Mouse (Mus musculus) right cerebral cortex, postnatal 4 days (tissue): ENCODE data around the gene Fam114a2.
"Not testable (repeated sequence)": the region's sequence is repeated elsewhere in the genome, so short reads cannot be mapped to it uniquely, and the experiment has no call there.

ENCODE experiments used
- DNase-seq: peaks from one replicate; pipeline ENCODE4 v3.0.0-alpha.2; 2022

The Fam114a2 gene

GRCm38 (mm10) chr11:57518091-57518750, at the start of gene Fam114a2, which contains the start of gene Mfap3:
TSS of gene Fam114a2 (minus strand) at chr11:57518617.
TSS of gene Mfap3 (plus strand) at chr11:57518664.
- DNase-seq = peak; percentile 94

DNA sequence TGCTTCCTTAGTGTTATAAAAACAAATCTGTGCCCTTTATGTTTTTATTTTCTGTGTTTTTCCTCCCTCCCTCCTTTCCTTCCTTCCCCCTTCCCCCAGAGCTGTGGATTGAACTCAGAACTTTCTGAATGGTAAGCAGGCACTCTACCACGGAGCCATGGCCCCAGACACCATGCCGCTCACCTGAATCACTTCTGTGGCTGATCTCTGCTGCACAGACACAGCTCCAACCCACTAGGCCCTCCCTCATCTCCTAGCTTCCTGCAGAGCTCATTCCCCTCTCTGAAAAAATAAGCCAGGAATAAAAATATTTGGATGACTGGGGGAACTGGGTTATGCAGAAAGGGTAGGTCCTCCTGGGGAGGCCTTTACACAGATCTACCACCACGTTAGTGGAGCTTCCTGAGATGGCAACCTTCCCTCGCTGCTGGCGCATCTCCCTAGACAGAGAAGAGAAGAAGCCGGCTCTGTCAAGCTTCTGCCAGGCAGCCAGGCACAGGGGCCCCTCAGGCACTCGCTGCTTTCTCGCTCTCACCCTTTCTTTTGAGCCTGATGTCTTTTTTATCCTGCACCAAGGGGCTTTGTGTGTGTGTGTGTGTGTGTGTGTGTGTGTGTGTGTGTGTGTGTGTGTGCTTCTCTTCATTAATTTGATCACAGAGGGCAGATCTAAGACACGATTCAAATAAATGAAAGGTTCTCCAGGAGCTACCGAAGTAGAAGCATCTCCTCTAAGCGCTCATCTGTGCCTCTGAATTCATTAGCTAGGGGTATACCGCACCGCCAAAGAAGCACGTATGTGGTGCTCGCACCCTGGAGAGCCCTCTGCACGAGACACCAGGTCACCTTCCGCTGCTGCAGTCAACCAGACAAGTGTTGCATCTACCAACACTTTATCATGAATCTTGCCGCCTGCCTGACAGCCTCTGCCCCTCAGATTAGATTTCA, 47.9 kb upstream of the Fam114a2 start:
- DNase-seq = no peak

DNA sequence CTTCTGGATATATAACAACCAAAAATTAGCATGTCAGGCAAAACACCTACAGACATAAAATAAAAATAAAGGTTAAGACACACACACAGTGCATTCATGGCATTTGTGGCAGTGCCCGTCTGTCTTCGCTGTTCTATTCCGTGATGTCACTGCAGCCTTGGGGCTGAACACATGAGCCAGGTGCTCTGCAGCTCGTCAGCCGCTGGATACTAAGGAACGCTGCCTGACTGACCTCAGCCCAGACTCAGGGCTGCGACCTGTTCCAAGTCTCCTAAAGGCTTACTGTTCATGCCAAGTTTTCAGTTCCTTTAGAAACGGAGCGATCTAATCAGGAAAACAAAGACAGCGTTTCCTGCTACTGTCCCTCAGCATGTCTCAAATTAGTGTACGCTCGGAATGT, 46.1 kb upstream of the Fam114a2 start:
- DNase-seq = no peak

DNA sequence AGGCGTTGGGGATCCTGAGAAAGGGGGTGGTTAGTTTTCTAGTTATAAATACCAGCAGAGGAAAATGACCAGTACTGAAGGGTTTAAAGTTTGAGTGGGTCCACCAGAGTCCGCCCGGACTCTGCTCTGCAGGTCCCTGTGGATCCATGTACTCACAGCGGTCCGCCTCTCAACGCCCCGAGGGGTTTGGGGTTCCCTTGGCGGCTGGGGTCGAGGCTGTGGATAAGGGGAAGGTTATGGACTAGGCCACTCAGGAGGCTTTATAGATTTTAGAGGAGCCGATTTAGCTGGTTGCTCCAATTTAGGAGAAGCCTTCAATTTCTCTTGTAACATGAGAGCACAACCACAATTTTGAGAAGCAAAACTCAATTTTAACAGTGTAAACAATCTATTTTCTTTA, 39.5 kb upstream of the Fam114a2 start:
- not testable (repeated sequence) for DNase-seq

DNA sequence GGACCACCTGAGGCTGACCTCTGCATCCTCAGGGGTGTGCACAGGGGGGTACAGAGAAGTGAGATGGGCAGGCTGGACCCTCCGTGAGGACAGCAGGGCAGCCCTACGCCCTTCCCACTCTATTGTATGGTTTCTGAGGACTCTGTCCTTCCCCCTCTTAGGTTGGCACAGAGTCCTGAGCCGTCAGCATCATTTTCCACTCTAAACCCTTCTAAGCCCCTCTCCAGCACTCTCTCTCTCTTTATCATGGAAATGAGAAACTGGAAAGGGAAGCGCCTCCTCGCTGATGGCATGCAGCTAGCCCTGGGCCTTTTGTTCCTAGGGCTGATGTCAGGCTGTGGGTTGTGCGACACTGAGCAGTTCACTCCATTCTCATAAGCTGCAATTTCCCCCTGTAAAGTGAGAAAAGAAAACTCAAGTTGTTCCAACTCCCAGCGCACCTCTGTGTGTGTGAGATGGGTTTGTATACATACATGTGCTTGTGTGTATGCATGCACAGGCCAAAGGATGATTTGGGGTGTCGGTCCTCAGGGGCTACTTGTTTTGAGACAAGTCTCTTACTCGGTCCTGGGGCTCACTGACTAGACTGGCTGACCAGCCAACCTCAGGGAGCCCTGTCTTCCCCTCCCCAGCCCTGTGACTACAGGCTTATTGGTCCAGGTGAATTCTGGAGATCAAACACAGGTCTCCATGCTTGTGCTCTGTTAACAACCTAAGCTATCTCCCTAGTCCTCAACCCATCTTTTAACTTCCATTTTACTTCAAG, 34.8 kb upstream of the Fam114a2 start:
- no peak for DNase-seq

- no peak for DNase-seq
Measured at GRCm38 (mm10) chr11:57551016-57551415, 32.6 kb upstream of the Fam114a2 start.

DNA sequence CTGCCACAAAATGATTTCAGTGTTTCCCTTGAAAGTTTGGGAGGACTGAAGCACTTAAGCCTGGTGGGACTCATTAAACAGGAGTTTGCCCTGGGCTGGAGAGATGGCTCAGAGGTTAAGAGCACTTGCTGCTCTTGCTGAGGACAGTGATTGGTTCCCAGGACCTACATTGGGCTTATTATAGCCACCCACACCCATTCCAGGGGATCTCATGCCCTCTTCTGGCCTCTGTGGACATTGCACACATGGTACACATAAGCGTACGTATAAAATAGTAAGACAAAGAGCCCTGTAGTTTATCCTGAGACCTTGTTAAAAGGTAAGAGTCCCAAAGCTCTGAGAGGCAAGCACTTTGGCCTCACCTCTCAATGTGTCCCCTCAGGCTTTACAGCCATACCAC, 31.8 kb upstream of the Fam114a2 start:
- DNase-seq = no peak

- peak; percentile 91 for DNase-seq
Measured at GRCm38 (mm10) chr11:57548618-57549550, 30.5 kb upstream of the Fam114a2 start.

DNA sequence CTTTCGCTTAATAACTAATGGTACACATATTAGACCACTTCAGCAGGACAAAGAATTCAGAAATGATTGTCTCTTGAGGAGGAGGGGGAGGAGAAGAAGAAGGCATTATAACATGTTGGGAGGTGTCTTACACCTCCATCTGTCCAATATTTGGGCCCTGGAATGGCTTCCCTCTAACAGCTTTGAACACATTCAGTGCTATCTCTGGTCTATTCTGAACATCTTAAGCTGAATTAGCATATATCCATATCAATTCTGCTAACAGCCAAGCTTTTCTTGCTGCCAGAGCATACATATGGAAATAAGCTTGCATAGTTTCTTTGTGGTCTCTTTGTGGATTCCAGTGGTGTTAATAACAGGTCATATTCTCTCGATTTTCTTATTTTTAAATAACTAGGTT, 22.3 kb upstream of the Fam114a2 start:
- DNase-seq = no peak

DNA sequence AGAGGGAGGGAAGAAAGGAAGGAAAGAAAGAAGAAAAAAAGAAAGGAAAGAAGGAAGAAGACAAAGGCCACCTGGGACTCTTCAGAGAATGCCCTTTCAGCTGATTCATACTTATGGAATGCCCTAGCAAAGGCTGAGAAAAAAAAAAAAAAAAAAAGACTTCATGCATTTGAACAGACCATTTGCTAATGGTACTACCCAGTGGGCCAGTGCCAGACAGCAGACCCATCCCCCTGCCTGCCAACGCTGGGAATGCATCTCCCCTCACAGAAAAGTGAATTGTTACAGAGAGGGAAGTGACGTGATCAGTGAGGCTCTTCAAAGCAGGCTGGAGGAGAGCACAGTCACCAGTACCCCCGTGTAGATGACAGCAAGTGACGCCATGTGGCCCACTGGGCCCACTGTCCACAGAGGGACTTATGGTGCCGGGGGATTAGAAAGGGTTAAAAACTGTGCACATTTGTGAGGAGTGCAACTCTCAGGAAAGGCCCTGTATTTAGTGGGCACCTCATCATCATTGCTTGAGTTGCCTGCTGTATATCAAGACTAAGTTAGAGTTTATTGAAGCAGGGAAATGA, 21.5 kb upstream of the Fam114a2 start:
- DNase-seq = no peak

GRCm38 (mm10) chr11:57535912-57536311, 17.5 kb upstream of the Fam114a2 start:
- no peak for DNase-seq

- DNase-seq = no peak
Measured at GRCm38 (mm10) chr11:57532306-57532705, 13.9 kb upstream of the Fam114a2 start.

- no peak for DNase-seq
Measured at GRCm38 (mm10) chr11:57531300-57531950, 13.0 kb upstream of the Fam114a2 start.

- DNase-seq = no peak
Measured at GRCm38 (mm10) chr11:57529111-57529510, 10.7 kb upstream of the Fam114a2 start.

GRCm38 (mm10) chr11:57527506-57527905, 9.1 kb upstream of the Fam114a2 start:
- no peak for DNase-seq

GRCm38 (mm10) chr11:57525900-57526299, 7.5 kb upstream of the Fam114a2 start:
- no peak for DNase-seq

DNA sequence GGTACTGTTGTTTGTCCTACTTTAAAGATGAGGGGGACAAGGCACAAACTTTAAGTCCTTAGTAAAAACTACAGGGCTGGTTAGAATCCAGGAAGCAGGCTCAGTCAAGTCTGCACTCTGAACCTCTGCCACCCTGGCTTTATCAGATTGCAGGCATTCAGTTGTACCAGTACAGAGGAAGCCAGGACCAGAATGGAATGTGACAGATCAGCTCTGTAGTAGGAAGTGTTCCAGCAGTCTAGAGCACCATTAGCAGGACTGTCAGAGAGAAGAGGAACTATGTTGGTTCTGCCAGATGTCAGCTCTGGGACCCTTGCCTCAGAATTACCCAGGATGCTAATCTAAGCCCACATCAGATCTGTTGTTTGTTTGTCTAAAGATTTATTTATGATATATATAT, 6.2 kb upstream of the Fam114a2 start:
- no peak for DNase-seq

DNA sequence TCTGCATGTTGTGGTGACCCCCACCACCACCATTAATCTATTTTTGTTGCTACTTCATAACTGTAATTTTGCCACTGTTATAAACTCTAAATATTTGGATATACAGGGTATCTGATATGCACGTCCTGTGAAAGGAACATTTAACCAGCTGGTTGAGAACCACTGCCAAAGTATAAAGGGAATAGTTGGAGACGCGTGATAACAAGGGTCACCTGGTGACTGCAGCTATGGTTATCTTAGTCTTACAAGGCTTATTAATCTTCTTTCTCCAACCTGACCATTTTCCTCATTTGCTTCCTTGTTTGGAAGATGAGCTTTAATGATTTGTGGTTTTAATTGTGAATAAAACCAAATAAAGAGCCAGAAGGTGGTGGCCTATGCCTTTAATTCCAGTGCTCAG, 5.0 kb upstream of the Fam114a2 start:
- DNase-seq = no peak

DNA sequence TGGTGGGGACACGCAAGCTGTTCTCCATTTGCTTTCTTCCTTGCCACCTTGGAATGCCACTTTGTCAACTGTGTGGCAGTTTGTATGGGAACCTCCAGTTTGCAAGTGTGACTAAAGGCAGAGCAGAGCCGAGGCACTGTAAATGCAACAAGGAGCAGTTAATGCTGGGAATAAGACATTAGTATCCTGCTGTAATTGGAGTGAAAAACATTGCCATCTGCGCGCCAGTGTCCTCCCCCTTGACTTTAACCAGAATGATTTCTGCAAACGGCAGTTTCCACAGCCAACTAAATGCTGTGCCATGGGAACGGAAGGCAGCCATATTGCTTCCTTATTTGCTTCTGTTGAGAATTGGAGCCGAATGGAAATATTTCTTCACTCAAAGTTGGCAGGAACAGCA, 3.6 kb upstream of the Fam114a2 start:
- peak; percentile 45 for DNase-seq

- no peak for DNase-seq
Measured at GRCm38 (mm10) chr11:57521206-57521605, 2.8 kb upstream of the Fam114a2 start.

DNA sequence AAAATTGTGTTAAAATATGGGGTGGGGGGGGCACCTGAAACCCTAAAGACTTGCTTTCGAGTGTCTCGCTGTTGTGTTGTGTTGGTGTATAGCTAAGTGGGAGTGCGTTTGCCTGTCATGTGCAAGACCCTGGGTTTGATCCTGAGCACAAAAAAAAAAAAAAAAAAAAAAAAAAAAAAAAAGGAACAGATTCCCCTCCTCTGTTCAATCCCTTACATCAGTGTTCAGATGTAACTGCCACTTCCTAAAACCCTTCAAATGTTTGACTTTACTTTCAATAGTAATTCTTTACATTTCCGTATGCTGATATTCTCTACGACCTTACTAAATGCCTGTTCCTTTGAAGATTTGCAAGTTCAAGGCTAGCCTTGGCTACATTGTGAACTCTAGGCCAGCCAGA, 887 bp upstream of the Fam114a2 start:
- no peak for DNase-seq
